Mouse (Mus musculus) C2C12 (cell line): ENCODE results near the gene B3gnt7. TPM values are rescaled to one million over a fixed set of nuclear protein-coding genes. Genes with fewer than 3 reads are reported as not detected.
A peak's percentile ranks its signal among the peaks of the same experiment; 100 is the strongest.

Experiments
- H3K27me3 ChIP-seq: one replicate; pipeline ENCODE4 v1.6.1; 2011; ENCODE audit not compliant: control insufficient read depth, insufficient read depth, insufficient read length
- H3K36me3 ChIP-seq: one replicate; pipeline ENCODE4 v1.6.1; 2011; ENCODE audit not compliant: control insufficient read depth, insufficient read depth
- H3K4me3 ChIP-seq: one replicate; pipeline ENCODE4 v1.5.1; 2011; ENCODE audit warnings: mild to moderate bottlenecking, control low read depth; ENCODE audit not compliant: poor library complexity, insufficient read depth, severe bottlenecking
- H3K79me2 ChIP-seq: one replicate; pipeline ENCODE4 v1.6.1; 2011; ENCODE audit not compliant: control insufficient read depth, insufficient read depth
- H3K79me3 ChIP-seq: one replicate; pipeline ENCODE4 v1.6.1; 2011; ENCODE audit warnings: low read depth, control low read depth
- H3ac ChIP-seq: one replicate; pipeline ENCODE3; 2011; ENCODE audit warnings: low read depth; ENCODE audit not compliant: control insufficient read depth, insufficient read length
- CEBPB ChIP-seq: IDR thresholded peaks from one replicate; pipeline ENCODE4 v1.6.1; 2011; ENCODE audit warnings: low read depth, mild to moderate bottlenecking, control low read depth, moderate library complexity
- CTCF ChIP-seq: IDR thresholded peaks from one replicate; pipeline ENCODE4 v1.5.1; 2011; ENCODE audit not compliant: control insufficient read depth, insufficient read depth, insufficient read length
- FOSL1 ChIP-seq: IDR thresholded peaks from one replicate; pipeline ENCODE4 v1.8.0; 2011; ENCODE audit warnings: mild to moderate bottlenecking, low read length; ENCODE audit not compliant: poor library complexity, insufficient read depth, severe bottlenecking
- MAX ChIP-seq: IDR thresholded peaks from one replicate; pipeline ENCODE4 v1.6.1; 2011; ENCODE audit warnings: mild to moderate bottlenecking, control low read depth
- MYOD1 ChIP-seq: IDR thresholded peaks from one replicate; pipeline ENCODE4 v1.6.1; 2011; ENCODE audit warnings: low read depth; ENCODE audit not compliant: control insufficient read depth, insufficient read length
- MYOG ChIP-seq: IDR thresholded peaks from one replicate; pipeline ENCODE4 v1.6.1; 2011; ENCODE audit not compliant: control insufficient read depth, insufficient read length; ENCODE audit errors: extremely low read depth
- USF1 ChIP-seq: IDR thresholded peaks from one replicate; pipeline ENCODE4 v1.6.1; 2011; ENCODE audit warnings: low read depth, mild to moderate bottlenecking, control low read depth, moderate library complexity
- polyA plus RNA-seq: library from polyadenylated mRNA; unstranded; fragments of >200 nt; fragmentation: generic; extraction: Trizol; gene quantifications from one replicate; pipeline ENCODE4 v1.2.1, GENCODE M21; 2012; ENCODE audit warnings: missing spikeins

B3gnt7 gene
- polyA plus RNA-seq, 1 experiment, result not detected

DNA sequence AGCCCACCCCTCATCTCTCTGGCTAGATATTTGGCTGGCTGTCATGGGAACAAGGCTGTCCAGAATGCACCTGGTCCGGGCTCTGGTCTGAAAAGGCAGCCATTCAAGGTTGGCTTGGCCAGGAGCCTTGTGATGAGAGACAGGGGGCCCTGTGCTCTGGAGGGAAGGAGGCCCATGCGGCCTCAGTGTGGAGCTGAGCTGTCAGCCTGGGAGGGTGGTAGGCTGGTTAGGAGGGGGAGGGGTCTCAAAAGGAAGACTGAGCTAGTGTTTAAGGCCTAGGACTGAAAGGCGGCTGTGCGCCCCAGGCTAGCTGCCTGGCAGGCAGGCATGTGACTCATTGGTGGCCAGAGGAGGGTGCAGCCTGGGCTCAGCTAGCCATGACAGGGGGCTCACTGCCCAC is 8.2 kb upstream of the B3gnt7 start:
- Histone ChIP-seq H3K4me3 (no peak overlapping the region), H3K79me2 (no peaks in the 10 kb centered on the region), H3K27me3 (no peaks in the 10 kb centered on the region), H3K36me3 (no peaks in the 10 kb centered on the region), H3ac (no peak overlapping the region), H3K79me3 (no peaks in the 10 kb centered on the region)
- TF ChIP-seq MAX (no peak), MYOG (no peak), CTCF (no peak), FOSL1 (no peak), USF1 (no peak), MYOD1 (no peak), CEBPB (no peak)

DNA sequence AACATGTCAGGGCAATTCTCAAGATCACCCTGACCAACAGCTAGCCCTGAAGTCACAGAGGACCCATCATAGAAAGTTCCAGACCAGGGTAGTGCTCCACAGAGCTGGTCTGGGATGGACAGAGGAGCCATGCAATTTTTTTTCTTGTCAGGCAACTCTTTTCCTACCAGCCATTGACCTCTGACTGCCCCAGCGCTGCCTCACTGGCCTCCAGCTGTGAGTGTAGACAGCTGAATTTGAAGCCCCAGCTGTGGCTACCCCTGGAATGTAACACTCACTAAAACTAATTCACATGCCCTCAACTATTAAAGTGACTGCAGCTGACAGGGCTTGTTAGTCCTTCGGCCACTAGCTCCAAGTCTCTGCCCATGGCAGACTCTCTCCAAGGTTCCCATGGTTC is 2.5 kb upstream of the B3gnt7 start:
- H3K79me3 ChIP-seq, result no peaks in the 10 kb centered on the region
- H3K27me3 ChIP-seq, result no peaks in the 10 kb centered on the region
- H3K36me3 ChIP-seq, result no peaks in the 10 kb centered on the region
- H3K79me2 ChIP-seq, result no peaks in the 10 kb centered on the region
- no peak overlapping the region for H3K4me3 ChIP-seq
- TF ChIP-seq MYOD1, result peak; percentile 75
- TF ChIP-seq CTCF, result no peak
- no peak for TF ChIP-seq CEBPB
- TF ChIP-seq MAX, result no peak
- TF ChIP-seq FOSL1, result no peak
- no peak for TF ChIP-seq MYOG
- no peak for TF ChIP-seq USF1
- no peak overlapping the region for H3ac ChIP-seq

DNA sequence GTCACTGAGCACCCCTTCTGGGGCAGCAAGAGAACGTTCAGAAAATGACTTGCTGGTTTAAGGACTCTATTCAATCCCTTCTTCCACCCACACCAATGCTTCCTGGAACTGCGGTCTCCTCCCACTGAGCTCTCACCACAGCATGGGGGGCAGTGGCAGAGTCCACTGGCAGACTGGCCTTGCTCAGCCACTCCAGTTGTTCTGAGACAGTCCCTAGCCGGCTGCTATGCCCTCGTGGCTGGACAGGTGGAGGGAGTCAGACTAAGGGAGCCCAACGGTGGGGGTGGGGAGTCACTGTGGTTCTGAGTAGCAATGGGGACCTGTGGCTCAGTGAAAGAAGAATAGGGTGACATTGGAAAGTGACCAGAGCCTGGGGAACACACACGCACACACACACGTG is 1.9 kb upstream of the B3gnt7 start:
- no peaks in the 10 kb centered on the region for H3K79me3 ChIP-seq
- H3K27me3 ChIP-seq, result no peaks in the 10 kb centered on the region
- H3K36me3 ChIP-seq, result no peaks in the 10 kb centered on the region
- peak; percentile 34 for TF ChIP-seq MYOD1
- no peak for TF ChIP-seq MAX
- H3K79me2 ChIP-seq, result no peaks in the 10 kb centered on the region
- no peak overlapping the region for H3ac ChIP-seq
- H3K4me3 ChIP-seq, result no peak overlapping the region

DNA sequence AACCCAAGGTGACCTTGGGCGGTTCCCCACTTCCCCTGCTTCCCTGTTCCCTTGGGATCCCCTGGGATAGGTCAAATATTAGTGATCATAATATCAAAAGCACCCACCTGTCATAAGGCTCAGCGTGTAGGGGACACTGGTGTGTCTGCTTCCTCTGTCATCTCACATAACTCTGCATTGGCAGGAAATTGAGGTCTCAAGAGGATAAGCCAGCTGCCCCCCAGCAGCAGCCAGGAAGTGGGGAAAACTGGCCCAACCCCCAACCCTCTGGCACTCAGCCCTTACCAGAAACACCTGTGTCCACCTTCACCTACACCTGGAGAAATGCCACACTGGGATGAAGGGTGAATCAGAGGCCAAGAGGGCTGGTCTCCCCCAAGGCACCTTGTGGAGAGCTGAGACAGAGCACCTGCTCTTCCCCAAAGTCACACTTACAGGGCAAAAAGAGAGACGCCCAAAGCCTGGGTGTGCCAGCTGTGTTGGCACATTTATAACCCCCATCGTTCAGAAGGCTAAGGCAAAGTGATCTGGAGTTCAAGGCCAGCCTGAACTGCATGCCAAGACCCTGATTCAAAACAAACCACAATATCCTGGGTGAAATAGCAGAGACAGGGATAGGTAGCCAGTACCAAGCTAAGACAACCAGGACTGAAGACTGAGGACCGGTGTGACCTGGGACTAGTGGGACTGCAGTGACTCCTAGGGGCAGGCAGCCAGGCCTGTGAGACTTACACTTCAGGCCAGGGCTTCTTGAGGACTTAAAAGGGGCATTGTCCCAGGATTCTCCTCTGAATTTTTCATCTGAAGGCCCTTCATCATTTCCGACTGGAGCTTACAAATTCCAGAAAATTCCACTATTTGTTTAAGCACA is 1.2 kb upstream of the B3gnt7 start:
- Histone ChIP-seq H3K4me3 (no peak overlapping the region), H3K79me2 (no peaks in the 10 kb centered on the region), H3K27me3 (no peaks in the 10 kb centered on the region), H3K36me3 (no peaks in the 10 kb centered on the region), H3K79me3 (no peaks in the 10 kb centered on the region), H3ac (no peak overlapping the region)
- TF ChIP-seq CTCF, result peak; percentile 44
- TF ChIP-seq MAX, result no peak

DNA sequence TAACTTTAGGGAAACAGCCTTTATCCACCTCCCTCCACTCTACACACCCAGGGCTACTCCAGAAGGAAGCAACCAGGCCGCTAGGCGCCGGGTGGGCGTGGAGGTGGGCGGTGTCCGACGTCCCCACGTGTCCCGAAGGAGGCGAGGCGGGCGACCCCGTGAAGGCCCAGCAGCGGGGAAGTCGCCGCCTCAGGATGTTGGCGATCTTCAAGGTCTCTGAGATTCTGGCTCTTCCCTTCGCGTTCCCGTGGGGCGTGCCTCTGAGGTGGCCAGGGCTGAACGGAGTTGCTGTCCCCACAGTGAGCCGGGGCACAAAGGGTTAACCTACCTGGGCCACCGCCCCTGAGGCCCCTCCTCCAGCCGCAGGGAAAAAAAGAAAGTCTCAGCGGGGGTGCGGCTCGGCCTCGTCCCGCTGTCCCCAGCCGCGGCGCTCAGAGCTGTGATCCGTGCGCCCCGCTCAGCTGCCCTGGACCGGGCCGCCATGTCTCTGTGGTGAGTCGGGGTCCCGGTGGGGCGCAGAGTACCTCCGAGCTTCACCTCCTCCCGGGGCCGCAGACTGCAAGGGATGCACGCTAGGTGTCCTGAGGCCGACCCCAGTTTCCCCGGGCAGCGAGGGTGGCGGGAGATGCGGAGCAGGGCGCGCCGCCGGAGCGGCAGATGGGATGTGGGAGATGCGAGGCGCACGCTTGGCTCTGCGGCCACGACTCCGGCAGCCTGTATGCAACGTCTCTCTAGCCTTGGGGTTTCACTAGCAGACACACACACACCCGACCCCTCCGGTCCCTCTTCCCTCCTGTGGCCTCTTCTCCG is 636 bp downstream of the B3gnt7 start:
- no peaks in the 10 kb centered on the region for H3K79me3 ChIP-seq
- no peak overlapping the region for H3ac ChIP-seq
- TF ChIP-seq FOSL1, result no peak
- TF ChIP-seq USF1, result no peak
- no peak for TF ChIP-seq MAX
- TF ChIP-seq MYOD1, result no peak
- no peak for TF ChIP-seq MYOG
- TF ChIP-seq CEBPB, result no peak
- TF ChIP-seq CTCF, result no peak
- H3K79me2 ChIP-seq, result no peaks in the 10 kb centered on the region
- H3K27me3 ChIP-seq, result no peaks in the 10 kb centered on the region
- H3K4me3 ChIP-seq, result no peak overlapping the region
- no peaks in the 10 kb centered on the region for H3K36me3 ChIP-seq

DNA sequence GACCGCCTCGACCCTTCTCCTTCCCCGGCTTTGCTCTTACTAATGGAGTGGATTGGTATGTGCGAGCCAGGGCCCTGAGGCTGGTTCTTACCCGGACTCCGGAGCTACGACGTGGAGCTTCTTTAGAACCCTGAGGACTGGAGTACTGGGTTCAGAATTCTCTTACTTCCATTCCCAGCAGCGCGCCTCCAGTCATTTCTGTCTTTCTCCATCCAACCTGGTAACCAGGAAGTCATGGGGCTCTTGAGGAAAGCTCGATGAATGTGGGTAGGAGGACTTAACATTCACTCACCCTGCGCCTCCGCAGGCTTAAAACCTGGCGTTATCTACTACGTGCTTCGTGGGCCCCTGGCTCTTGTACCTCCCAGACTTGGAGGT is 1.2 kb downstream of the B3gnt7 start:
- Histone ChIP-seq H3K4me3 (no peak overlapping the region), H3K27me3 (no peaks in the 10 kb centered on the region)

More for the DNA sequence above, 1.2 kb downstream of the B3gnt7 start:
- Histone ChIP-seq H3K79me3 (no peaks in the 10 kb centered on the region), H3ac (no peak overlapping the region), H3K79me2 (no peaks in the 10 kb centered on the region), H3K36me3 (no peaks in the 10 kb centered on the region)
- TF ChIP-seq MYOG, result no peak
- no peak for TF ChIP-seq CTCF
- no peak for TF ChIP-seq USF1
- TF ChIP-seq FOSL1, result no peak
- TF ChIP-seq MAX, result no peak
- no peak for TF ChIP-seq MYOD1
- TF ChIP-seq CEBPB, result no peak
